In genomic region chr1:176948861-176949260, GRCm38 (mm10) we compare ENCODE assay signal across 26 mouse cellular contexts.
DNase-seq lines count a peak whose midpoint lies in the region; ATAC-seq and TF ChIP-seq lines count a peak whose summit lies in the region.
"Had no signal": no experiment of that assay in that cellular context is flagged by ENCODE, and none has a peak within 500 bp of the region (broad histone marks: within the 10 kb centered on the region; RNA-seq: fewer than 3 reads in every experiment).

No protein-coding gene starts in this region.

- 50% methylated on average over 6 of the region's 6 CpGs for WGBS in midbrain, embryonic 12.5 days
- 31% methylated on average over 6 of the region's 6 CpGs for WGBS in midbrain, embryonic 14.5 days
- 83% methylated on average over 6 of the region's 6 CpGs for WGBS in lung, adult 2 months

- H3K4me3 ChIP-seq in midbrain, embryonic 12.5 days = no peak overlapping the region
- H3K4me3 ChIP-seq in midbrain, embryonic 14.5 days (replicated peaks; ENCODE audit: low read depth, low read length) = no peak overlapping the region
- no peak overlapping the region for H3K4me3 ChIP-seq in lung, adult 2 months (replicated peaks; ENCODE audit: extremely low read depth, low read depth, low read length)
- H3K4me3 ChIP-seq: embryonic facial prominence, embryonic 13.5 days; erythroblast, embryonic 14.5 days; heart, embryonic 12.5 days; liver, embryonic 13.5 days; lung, embryonic 15.5 days had no signal

- peak; percentile 35 for ATAC-seq in frontal cortex, adult (ENCODE audit: low TSS enrichment)
- peak; percentile 53; the same call in 1 of the 2 replicates for ATAC-seq in midbrain, embryonic 12.5 days (ENCODE audit: low FRiP score, low read depth)
- ATAC-seq in midbrain, embryonic 14.5 days (ENCODE audit: low FRiP score, low TSS enrichment) = no peak
- ATAC-seq: intestine, embryonic 16.5 days had no signal

- H3K36me3 ChIP-seq in midbrain, embryonic 12.5 days = no peaks in the 10 kb centered on the region
- H3K36me3 ChIP-seq in midbrain, embryonic 14.5 days (ENCODE audit: control insufficient read depth, insufficient read depth, low read length) = no peaks in the 10 kb centered on the region
- H3K36me3 ChIP-seq: embryonic facial prominence, embryonic 13.5 days; heart, embryonic 12.5 days; liver, embryonic 13.5 days; lung, embryonic 15.5 days had no signal

- H3K27ac ChIP-seq in midbrain, embryonic 12.5 days (replicated peaks) = no peak overlapping the region
- H3K27ac ChIP-seq in midbrain, embryonic 14.5 days (replicated peaks; ENCODE audit: low read depth, low read length) = no peak overlapping the region; the same call in 1 of the 2 replicates
- H3K27ac ChIP-seq: embryonic facial prominence, embryonic 13.5 days; hindbrain, embryonic 14.5 days; liver, embryonic 13.5 days; lung, embryonic 15.5 days had no signal

- no peak for TF ChIP-seq CTCF in lung, adult 2 months (IDR thresholded peaks at IDR 0.05; ENCODE audit: insufficient read depth, low read length)

- no peak for DNase-seq in frontal cortex, postnatal 36 days (ENCODE audit: low spot score in 2 of 2)
- no peak for DNase-seq in midbrain, embryonic 14.5 days
- peak; percentile 58 for DNase-seq in brain, adult 2 months (ENCODE audit: low read depth, low spot score)
- DNase-seq in thymus, postnatal 36 days = peak; percentile 35 to 37
- no peak for DNase-seq in lung, adult 2 months
- DNase-seq: adrenal gland, postnatal 10 days; cerebellum, adult 8-10 months; cerebellum, postnatal 36 days; embryo, embryonic 11 days; gastrocnemius, postnatal 25 days; heart, adult 18-20 months; heart, postnatal 10 days; kidney, adult 9 months; kidney, postnatal 14 days; liver, embryonic 13.5 days; lung, postnatal 4 days had no signal

- no peak overlapping the region for H3K9ac ChIP-seq in midbrain, embryonic 12.5 days (replicated peaks)
- no peak overlapping the region for H3K9ac ChIP-seq in midbrain, embryonic 14.5 days (replicated peaks; ENCODE audit: low read length)
- H3K9ac ChIP-seq: embryonic facial prominence, embryonic 13.5 days; heart, embryonic 12.5 days; hindbrain, embryonic 14.5 days; liver, embryonic 13.5 days; lung, embryonic 15.5 days had no signal

- H3K9me3 ChIP-seq in midbrain, embryonic 12.5 days = no peaks in the 10 kb centered on the region
- no peaks in the 10 kb centered on the region for H3K9me3 ChIP-seq in midbrain, embryonic 14.5 days (ENCODE audit: control insufficient read depth, low read length)
- H3K9me3 ChIP-seq: embryonic facial prominence, embryonic 13.5 days; G1E; heart, embryonic 12.5 days; liver, embryonic 13.5 days; lung, embryonic 15.5 days had no signal

- no peak for TF ChIP-seq POLR2A in lung, adult 2 months (IDR thresholded peaks at IDR 0.05; ENCODE audit: borderline replicate concordance, extremely low read depth, low read depth, low read length)

- no peaks in the 10 kb centered on the region for H3K27me3 ChIP-seq in midbrain, embryonic 12.5 days
- H3K27me3 ChIP-seq in midbrain, embryonic 14.5 days (ENCODE audit: control insufficient read depth, insufficient read depth, low read length) = no peaks in the 10 kb centered on the region
- H3K27me3 ChIP-seq: CH12.LX; embryonic facial prominence, embryonic 13.5 days; heart, embryonic 12.5 days; liver, embryonic 13.5 days; lung, embryonic 15.5 days had no signal

- H3K4me2 ChIP-seq in midbrain, embryonic 12.5 days (replicated peaks) = no peak overlapping the region
- no peak overlapping the region for H3K4me2 ChIP-seq in midbrain, embryonic 14.5 days (ENCODE audit: low read length)
- H3K4me2 ChIP-seq: embryonic facial prominence, embryonic 13.5 days; heart, embryonic 12.5 days; hindbrain, embryonic 14.5 days; liver, embryonic 13.5 days; lung, embryonic 15.5 days had no signal

- H3K4me1 ChIP-seq in midbrain, embryonic 12.5 days = peaks cover 41% of the 10 kb centered on the region
- H3K4me1 ChIP-seq in midbrain, embryonic 14.5 days (ENCODE audit: control insufficient read depth, insufficient read depth, low read length) = peaks cover 14% of the 10 kb centered on the region; the same call in 1 of the 2 replicates
- H3K4me1 ChIP-seq in lung, adult 2 months (ENCODE audit: control insufficient read depth, insufficient read depth, low read length) = no peaks in the 10 kb centered on the region
- H3K4me1 ChIP-seq: heart, embryonic 12.5 days; lung, embryonic 15.5 days had no signal

Comparison
In these comparisons a context has a peak if more than half of its experiments do, and no peak if none do; other contexts are left out.
1. DNase-seq: peak in brain, adult 2 months (single experiment) and thymus, postnatal 36 days (2 of 2); none in frontal cortex, postnatal 36 days (0 of 2), midbrain, embryonic 14.5 days (single experiment) and lung, adult 2 months (single experiment).